Mouse (Mus musculus): ENCODE data around the gene Gulp1. TPM values are rescaled to one million over a fixed set of nuclear protein-coding genes. Genes with fewer than 3 reads are reported as not detected.

Gulp1 gene
- 1 to 10 TPM; 5.2 to 6.2 TPM for total RNA-seq (2021)
- polyA plus RNA-seq (2012; rRNA removed): 2.3 and 3.3 TPM in 2 replicates
- long read RNA-seq, transcript Gulp1-201 (11 exons, 3,138 nt): major isoform, 5 of 5 reads
- long read RNA-seq, partial matches to known transcripts: 0 of 5 reads
- long read RNA-seq, other reads (novel, unspliced or antisense): 0 of 5 reads

DNA sequence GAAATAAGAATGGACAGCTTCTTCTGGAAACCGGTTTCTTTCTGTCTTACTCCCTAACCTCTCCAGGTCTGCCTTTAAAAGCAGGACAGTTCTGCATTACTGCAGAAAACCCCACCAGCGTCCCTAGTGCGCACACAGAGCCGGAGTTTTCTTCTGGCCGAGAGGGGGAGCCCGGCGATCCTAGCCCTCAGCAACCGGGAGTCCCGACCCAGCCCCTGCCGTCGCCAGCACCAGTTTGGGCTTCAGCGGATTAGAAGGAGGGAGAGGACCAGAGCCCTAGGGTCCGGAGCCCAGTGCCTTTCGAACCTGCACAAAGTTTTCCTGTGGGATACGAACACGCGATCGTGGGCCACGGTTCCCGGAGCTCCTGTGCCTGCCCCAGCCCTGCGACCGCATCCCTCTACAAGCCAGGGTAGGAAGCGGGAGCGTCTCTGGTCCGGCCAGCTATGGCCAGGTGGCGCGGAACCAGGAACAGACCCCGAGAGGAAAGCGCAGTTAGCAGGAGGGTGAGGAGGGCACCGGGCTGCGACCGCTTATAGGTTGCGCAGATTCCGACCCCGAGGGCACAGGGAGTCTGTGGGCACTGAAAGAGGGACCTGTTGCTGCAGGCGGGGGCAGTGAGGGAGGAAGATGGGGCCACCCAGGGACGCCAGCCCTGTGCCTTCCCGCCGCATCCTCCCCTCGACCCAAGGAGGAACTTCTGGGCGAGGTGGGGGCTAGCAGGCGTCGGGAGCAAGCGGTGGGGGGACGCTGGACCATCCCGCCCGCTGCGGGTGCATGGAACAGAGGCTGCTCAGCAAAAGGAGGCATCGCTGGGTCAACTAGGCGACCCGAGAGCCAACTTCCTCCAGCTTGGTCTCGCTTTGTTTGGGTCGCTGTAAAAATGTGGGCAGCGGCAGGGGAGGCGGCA lies at the start of gene Gulp1:
Gulp1 (plus strand) TSS at position 51 of the 910 bp plus-strand sequence.
- WGBS: under 1% methylated on average over 55 of the region's 55 CpGs
- DNase-seq: peak; percentile 83 to 84
- Histone ChIP-seq H3K4me1 (ENCODE audit: control insufficient read depth, insufficient read depth, low read length) (peaks cover 2% of the 10 kb centered on the region), H3K36me3 (ENCODE audit: control insufficient read depth, insufficient read depth, low read length) (no peaks in the 10 kb centered on the region), H3K27ac (peak within 1 kb of the TSS; percentile 93), H3K27me3 (ENCODE audit: control insufficient read depth, insufficient read depth, low read length) (no peaks in the 10 kb centered on the region; the same call in 1 of the 2 replicates), H3K79me2 (replicated peaks; ENCODE audit: control insufficient read depth, insufficient read depth, low read length) (no peaks in the 10 kb centered on the region), H3K4me3 (peak within 1 kb of the TSS; percentile 72), H3K9ac (ENCODE audit: low read depth, low read length) (peak within 1 kb of the TSS; percentile 90)
- TF ChIP-seq POLR2A (IDR thresholded peaks at IDR 0.05; ENCODE audit: insufficient read depth, low read depth, low read length) (peak; percentile 37; the same call in 1 of the 2 replicates), CTCF (IDR thresholded peaks at IDR 0.05) (peak; percentile 84), EP300 (IDR thresholded peaks at IDR 0.05; ENCODE audit: insufficient read depth, low read depth, low read length) (0 out of 2 replicates have a peak, but pooled peaks have one; percentile 22)
- intact Hi-C loops (cut with DNase I): loop anchor here (5.0 kb wide), 3 partner anchors 86 to 766 kb away; no protein-coding TSS in a partner anchor

GRCm38 (mm10) chr1:44550261-44550660 lies 1.1 kb upstream of the Gulp1 start:
- H3K27ac ChIP-seq: no peak overlapping the region
- no peak overlapping the region for H3K4me3 ChIP-seq
- WGBS: 78% methylated on average over 6 of the region's 6 CpGs
- DNase-seq: no peak
- no peak for TF ChIP-seq EP300 (IDR thresholded peaks at IDR 0.05; ENCODE audit: insufficient read depth, low read depth, low read length)
- H3K79me2 ChIP-seq (replicated peaks; ENCODE audit: control insufficient read depth, insufficient read depth, low read length): no peaks in the 10 kb centered on the region
- H3K4me1 ChIP-seq (ENCODE audit: control insufficient read depth, insufficient read depth, low read length): peaks cover 2% of the 10 kb centered on the region
- intact Hi-C loops (cut with DNase I): loop anchor here (5.0 kb wide), 3 partner anchors 87 to 767 kb away; no protein-coding TSS in a partner anchor
- H3K27me3 ChIP-seq (ENCODE audit: control insufficient read depth, insufficient read depth, low read length): no peaks in the 10 kb centered on the region; the same call in 1 of the 2 replicates
- H3K36me3 ChIP-seq (ENCODE audit: control insufficient read depth, insufficient read depth, low read length): no peaks in the 10 kb centered on the region
- no peak overlapping the region for H3K9ac ChIP-seq (ENCODE audit: low read depth, low read length)

GRCm38 (mm10) chr1:44552371-44552841 lies 1.1 kb downstream of the Gulp1 start:
- H3K79me2 ChIP-seq (replicated peaks; ENCODE audit: control insufficient read depth, insufficient read depth, low read length): no peaks in the 10 kb centered on the region
- intact Hi-C loops (cut with DNase I): loop anchor here (5.0 kb wide), 3 partner anchors 85 to 765 kb away; no protein-coding TSS in a partner anchor
- 11% methylated on average over 15 of the region's 15 CpGs for WGBS
- TF ChIP-seq POLR2A (IDR thresholded peaks at IDR 0.05; ENCODE audit: insufficient read depth, low read depth, low read length): peak; percentile 59; the same call in 1 of the 2 replicates
- TF ChIP-seq EP300 (IDR thresholded peaks at IDR 0.05; ENCODE audit: insufficient read depth, low read depth, low read length): peak; percentile 46; the same call in 1 of the 2 replicates
- TF ChIP-seq CTCF (IDR thresholded peaks at IDR 0.05): peak; percentile 52
- peak overlapping the region; percentile 93 for H3K27ac ChIP-seq
- peak overlapping the region; percentile 90 for H3K9ac ChIP-seq (ENCODE audit: low read depth, low read length)
- H3K4me3 ChIP-seq: peak overlapping the region; percentile 72
- DNase-seq: peak; percentile 79 to 81
- no peaks in the 10 kb centered on the region for H3K36me3 ChIP-seq (ENCODE audit: control insufficient read depth, insufficient read depth, low read length)
- H3K27me3 ChIP-seq (ENCODE audit: control insufficient read depth, insufficient read depth, low read length): no peaks in the 10 kb centered on the region; the same call in 1 of the 2 replicates
- peaks cover 2% of the 10 kb centered on the region for H3K4me1 ChIP-seq (ENCODE audit: control insufficient read depth, insufficient read depth, low read length)

GRCm38 (mm10) chr1:44553166-44553898 lies 2.0 kb downstream of the Gulp1 start:
- H3K4me1 ChIP-seq (ENCODE audit: control insufficient read depth, insufficient read depth, low read length): peaks cover 2% of the 10 kb centered on the region
- no peaks in the 10 kb centered on the region for H3K79me2 ChIP-seq (replicated peaks; ENCODE audit: control insufficient read depth, insufficient read depth, low read length)
- H3K27ac ChIP-seq: peak overlapping the region; percentile 45
- H3K4me3 ChIP-seq: peak overlapping the region; percentile 25
- no peak overlapping the region for H3K9ac ChIP-seq (ENCODE audit: low read depth, low read length)
- no peaks in the 10 kb centered on the region for H3K36me3 ChIP-seq (ENCODE audit: control insufficient read depth, insufficient read depth, low read length)
- intact Hi-C loops (cut with DNase I): loop anchor here (5.0 kb wide), 3 partner anchors 84 to 764 kb away; no protein-coding TSS in a partner anchor
- H3K27me3 ChIP-seq (ENCODE audit: control insufficient read depth, insufficient read depth, low read length): no peaks in the 10 kb centered on the region; the same call in 1 of the 2 replicates
- DNase-seq: peak in 1 of 2 experiments; percentile 7
- TF ChIP-seq CTCF (IDR thresholded peaks at IDR 0.05) (no peak), EP300 (IDR thresholded peaks at IDR 0.05; ENCODE audit: insufficient read depth, low read depth, low read length) (no peak), POLR2A (IDR thresholded peaks at IDR 0.05; ENCODE audit: insufficient read depth, low read depth, low read length) (no peak)
- WGBS: 29% methylated on average over 6 of the region's 6 CpGs

- H3K9ac ChIP-seq (ENCODE audit: low read depth, low read length): no peak overlapping the region
- no peaks in the 10 kb centered on the region for H3K79me2 ChIP-seq (replicated peaks; ENCODE audit: control insufficient read depth, insufficient read depth, low read length)
- 70% methylated on average over 4 of the region's 4 CpGs for WGBS
- intact Hi-C loops (cut with DNase I): no loop called here
- no peaks in the 10 kb centered on the region; the same call in 1 of the 2 replicates for H3K4me1 ChIP-seq (ENCODE audit: control insufficient read depth, insufficient read depth, low read length)
- no peaks in the 10 kb centered on the region for H3K27me3 ChIP-seq (ENCODE audit: control insufficient read depth, insufficient read depth, low read length)
- DNase-seq: no peak
- H3K27ac ChIP-seq: no peak overlapping the region
- TF ChIP-seq POLR2A (IDR thresholded peaks at IDR 0.05; ENCODE audit: insufficient read depth, low read depth, low read length) (no peak), CTCF (IDR thresholded peaks at IDR 0.05) (no peak), EP300 (IDR thresholded peaks at IDR 0.05; ENCODE audit: insufficient read depth, low read depth, low read length) (no peak)
- H3K4me3 ChIP-seq: no peak overlapping the region
- no peaks in the 10 kb centered on the region for H3K36me3 ChIP-seq (ENCODE audit: control insufficient read depth, insufficient read depth, low read length)
Observed at GRCm38 (mm10) chr1:44567431-44567830, 16.1 kb downstream of the Gulp1 start.
